Mouse (Mus musculus): ENCODE results near the gene Togaram2.
"Not testable (repeated sequence)": the region's sequence is repeated elsewhere in the genome, so short reads cannot be mapped to it uniquely, and the experiment has no call there.

Gene Togaram2

DNA sequence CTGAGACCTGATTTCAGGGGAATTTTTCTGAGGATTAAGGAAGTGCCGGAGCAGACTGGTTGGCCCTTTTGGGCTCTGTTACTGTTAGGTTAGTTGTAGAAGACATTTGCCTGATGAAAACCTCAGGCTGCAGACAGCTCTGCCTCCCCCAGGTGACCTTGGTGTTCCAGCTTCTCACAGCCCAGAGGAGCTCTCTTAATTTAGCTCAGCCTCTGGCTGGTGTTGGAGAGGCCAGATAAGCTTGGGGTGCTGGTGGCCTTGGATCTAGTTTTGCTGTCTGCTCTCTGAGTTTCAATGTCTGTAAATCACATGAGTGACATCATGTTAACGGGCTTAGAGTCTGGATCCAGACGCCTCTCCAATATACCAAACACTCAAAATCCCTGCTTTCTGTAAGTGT lies 48.0 kb downstream of the Togaram2 start:
- no peak for DNase-seq (ENCODE audit: low read depth in 2 of 2, low spot score in 2 of 2)

DNA sequence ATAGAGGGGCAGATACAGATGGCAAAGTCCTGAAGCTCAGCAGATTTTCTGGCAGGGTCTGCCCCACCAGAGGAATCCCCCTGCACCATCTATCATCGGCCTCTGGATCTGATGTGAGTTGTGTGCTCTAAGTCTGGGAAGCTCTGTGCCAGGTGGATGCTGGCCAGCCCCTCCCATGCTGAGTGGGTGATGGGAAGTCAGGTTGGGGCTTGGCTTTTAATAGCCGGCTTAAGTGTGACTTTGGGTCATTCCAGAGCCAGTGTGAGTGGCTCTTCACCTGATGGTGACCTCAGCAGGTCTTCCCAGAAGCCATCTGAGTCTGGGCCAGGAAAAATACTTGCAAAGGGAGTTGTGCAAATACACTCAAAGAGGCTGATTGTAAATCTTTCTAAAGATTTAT lies 57.6 kb downstream of the Togaram2 start:
- no peak for DNase-seq (ENCODE audit: low read depth in 2 of 2, low spot score in 2 of 2)

DNA sequence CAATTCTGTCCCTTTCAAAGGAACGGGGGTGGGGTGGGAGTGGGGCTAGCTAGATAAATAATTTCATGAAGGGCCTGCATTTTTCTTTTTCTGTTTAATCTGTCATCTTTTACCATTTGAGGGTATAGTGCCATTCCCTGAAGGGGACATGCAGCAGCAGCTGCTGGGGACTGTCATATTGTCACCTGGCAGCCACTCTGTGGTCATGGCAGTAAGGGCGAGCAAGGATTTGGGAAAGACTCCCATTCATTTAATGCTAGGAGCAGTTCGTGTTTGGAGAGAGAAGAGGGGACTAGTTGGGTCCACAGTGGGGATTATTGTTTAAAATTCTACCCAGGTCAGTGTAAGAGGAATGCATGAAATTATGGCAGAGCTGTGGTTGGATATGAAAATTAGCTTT lies 63.4 kb downstream of the Togaram2 start:
- no peak for DNase-seq (ENCODE audit: low read depth in 2 of 2, low spot score in 2 of 2)

DNA sequence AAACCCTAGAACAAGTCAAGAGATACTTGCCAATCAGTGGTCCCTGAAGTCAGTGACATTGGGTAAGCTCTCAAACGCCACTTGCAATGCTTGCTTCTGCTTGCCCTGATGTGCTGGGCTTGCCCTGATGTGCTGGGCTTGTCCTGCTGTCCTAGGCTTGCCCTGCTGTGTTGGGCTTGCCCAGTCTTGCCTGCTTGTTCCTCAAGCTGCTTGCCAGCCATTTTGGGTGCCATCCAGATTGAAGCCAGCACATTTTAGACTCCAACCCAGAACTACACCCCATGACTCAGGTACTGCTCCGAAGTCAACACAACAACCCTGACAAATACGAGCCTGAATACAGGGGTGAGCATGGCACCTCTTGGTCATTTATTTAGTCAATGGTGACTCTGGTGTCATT lies 69.1 kb downstream of the Togaram2 start:
- DNase-seq (ENCODE audit: low read depth in 2 of 2, low spot score in 2 of 2), result no peak

DNA sequence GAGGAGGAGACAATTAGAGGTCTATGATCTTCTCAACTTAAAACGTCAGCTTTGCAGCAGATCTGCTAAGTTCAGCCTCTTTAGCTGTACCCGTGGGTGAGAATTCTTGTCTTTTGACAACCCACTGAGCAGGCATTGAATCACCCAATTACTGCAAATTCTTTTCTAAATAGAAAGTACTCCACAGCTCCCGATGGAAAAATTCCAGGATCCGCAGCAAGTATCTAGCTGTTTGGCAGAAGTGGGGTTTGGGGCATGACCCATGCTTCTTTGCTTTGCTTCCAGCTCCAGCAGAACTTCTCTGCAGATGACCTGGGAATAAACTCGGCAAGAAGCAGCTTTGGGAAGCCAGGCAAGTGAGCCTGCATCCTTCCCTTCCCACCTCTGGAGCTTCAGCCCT lies 69.9 kb downstream of the Togaram2 start:
- no peak for DNase-seq (ENCODE audit: low read depth in 2 of 2, low spot score in 2 of 2)

DNA sequence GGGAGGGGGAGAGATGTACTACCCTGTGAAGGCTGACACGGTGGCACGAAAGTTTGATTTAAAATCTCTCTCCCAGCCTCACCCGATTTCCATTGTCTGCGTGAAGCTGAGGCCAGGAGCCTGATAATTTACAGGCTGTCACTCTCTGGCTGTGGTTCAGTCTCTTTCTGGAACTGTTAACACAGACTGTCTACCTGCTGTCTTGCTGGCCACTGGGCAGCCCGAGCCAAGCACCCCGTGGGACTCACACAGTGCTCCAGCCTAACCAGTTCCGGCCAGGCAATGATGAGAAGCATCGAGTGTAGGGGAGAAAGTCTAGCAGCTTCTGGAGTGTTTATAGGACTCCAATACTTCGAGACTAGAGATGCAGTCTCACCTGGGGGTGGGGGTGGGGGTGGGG lies 73.1 kb downstream of the Togaram2 start:
- no peak for DNase-seq (ENCODE audit: low read depth in 2 of 2, low spot score in 2 of 2)

DNA sequence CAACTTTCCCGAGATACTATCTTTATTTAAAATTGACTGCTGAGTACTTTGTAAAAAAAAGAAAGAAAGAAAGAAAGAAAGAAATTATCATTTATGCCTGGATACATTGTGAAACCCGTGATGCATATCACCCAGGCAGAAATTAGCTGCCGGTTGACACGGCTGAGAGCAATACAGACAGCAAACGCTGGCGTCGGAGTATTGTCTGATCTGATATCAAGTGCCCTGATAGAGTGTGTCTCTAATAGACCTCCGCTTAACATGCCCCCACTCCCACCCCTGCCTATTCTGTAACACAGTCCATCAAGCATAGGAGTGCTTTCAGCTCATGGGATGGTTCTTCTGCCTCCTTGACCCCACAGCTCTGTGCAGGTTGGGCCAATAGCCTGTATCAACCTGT lies 74.5 kb downstream of the Togaram2 start:
- DNase-seq (ENCODE audit: low read depth in 2 of 2, low spot score in 2 of 2), result no peak

DNA sequence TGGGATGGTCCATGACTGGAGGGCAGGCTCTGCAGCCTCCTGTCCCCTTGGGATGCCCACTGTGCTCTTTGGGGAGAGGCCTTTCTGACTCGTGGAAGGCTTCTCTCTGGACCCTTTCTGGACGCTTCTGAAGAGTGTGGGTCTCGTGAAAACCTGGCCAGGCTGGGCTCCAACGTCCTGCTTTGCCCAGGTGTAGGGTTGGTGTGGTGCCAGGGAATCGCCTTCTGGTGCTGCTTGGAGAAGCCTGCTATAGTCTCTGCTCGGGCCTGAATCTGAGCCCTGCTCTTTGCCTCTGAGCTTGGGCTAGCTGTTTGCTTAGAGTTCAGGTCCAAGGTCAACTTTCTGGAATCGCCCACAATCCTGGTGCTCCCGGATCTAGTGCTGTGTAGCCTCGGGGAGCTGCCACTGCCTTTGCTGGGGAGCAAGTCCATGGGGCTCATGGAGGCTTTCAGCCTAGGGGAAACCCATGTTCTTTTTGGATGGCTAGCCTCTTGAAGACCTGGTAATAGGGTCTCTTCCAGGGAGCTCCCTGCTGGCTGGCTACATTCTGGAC lies 76.6 kb downstream of the Togaram2 start:
- DNase-seq (ENCODE audit: low read depth in 2 of 2, low spot score in 2 of 2), result no peak

DNA sequence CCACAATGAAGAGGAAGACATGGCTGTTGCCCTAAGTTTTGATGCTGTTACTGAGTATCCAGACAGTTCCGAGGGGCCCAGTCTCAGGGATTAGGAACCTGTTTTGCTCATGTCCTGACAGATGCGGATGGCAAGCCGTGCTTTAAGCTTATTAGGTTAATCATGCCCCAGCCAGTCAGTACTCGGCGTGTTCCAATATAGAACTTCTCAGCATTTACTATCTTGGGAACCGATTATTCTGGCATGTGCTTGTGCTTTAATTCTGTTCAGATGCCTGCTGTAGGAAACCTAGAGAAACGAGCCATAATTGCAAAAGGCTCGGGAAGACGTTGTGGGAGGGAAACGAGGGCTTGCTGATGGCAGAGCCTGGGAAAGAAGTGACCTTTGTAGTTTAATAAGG lies 79.8 kb downstream of the Togaram2 start, which contains the start of gene Pcare:
Gene Pcare (minus strand): TSS at position 64 of the 400 bp plus-strand sequence.
- DNase-seq (ENCODE audit: low read depth in 2 of 2, low spot score in 2 of 2), result no peak

DNA sequence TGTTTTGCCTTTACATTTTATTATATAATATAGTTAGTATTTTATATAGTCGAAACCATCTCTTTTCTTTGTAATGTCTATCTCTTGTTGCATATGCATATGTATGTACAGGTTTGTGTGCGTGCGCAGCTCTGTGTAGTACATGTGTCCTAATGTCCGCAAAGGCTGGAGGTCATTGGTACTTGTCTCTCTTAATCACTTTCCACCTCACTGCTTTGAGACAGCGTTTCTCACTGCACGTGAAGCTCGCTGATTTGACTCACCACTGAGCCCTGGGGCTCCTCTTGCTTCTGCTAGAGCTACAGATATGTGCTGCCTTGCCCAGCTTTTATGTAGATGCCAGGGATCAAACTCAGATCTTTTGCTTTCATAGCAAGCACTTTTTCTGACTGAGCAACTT lies 87.5 kb downstream of the Togaram2 start:
- no peak for DNase-seq (ENCODE audit: low read depth in 2 of 2, low spot score in 2 of 2)

DNA sequence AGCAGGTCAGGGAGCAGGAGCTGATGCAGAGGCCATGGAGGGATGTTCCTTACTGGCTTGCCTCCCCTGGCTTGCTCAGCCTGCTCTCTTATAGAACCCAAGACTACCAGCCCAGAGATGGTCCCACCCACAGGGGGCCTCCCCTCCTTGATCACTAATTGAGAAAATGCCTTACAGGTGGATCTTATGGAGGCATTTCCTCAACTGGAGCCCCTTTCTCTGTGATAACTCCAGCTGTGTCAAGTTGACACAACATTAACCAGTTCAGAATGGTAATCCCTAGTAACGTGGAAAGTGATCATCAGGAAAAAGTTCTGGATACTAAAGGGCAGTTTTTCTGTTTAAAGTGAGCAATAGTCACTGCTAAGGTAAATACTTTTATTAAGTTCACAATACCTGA lies 95.1 kb downstream of the Togaram2 start, which contains the start of gene Clip4:
Gene Clip4 (plus strand): TSS at position 301 of the 400 bp plus-strand sequence.
- DNase-seq (ENCODE audit: low read depth in 2 of 2, low spot score in 2 of 2), result not testable (repeated sequence)

DNA sequence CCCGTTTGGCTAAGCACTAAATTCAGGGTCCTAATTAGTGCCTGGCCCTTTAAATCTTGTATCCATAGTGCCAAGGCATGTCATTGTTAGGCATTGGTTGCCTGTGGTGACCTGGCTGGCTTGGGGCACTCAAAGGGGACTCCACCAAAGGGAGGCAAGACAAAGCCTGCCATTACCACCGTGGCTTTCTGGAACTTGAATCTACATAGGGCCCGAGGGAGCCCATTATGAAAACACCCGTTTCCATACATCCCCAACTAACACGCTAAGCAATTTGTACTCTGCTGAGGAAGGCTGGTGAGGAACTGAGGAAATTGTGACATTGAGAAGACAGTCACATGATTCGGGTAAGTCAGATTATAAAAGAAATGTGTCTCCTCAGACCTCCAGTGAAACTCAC lies 96.5 kb downstream of the Togaram2 start:
- no peak for DNase-seq (ENCODE audit: low read depth in 2 of 2, low spot score in 2 of 2)

DNA sequence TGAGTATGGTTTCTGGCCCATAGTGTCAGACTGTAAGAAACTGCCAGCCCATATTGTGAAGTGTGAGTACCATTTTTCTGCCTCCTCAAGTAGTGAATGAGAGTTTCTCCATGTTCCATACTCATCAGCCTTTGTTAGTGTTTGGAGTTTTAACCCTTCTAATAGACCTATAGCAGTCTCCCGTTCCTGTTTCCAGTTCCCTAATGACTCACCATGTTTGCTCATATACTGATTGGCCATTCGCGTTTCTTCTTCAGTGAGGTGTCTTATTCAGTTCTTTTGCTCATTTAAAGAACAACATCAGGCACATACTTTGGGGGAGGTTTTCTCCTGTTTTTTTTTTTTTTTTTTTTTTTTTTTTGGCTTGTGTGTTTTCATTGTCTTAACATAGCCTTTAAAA lies 97.6 kb downstream of the Togaram2 start:
- no peak for DNase-seq (ENCODE audit: low read depth in 2 of 2, low spot score in 2 of 2)

DNA sequence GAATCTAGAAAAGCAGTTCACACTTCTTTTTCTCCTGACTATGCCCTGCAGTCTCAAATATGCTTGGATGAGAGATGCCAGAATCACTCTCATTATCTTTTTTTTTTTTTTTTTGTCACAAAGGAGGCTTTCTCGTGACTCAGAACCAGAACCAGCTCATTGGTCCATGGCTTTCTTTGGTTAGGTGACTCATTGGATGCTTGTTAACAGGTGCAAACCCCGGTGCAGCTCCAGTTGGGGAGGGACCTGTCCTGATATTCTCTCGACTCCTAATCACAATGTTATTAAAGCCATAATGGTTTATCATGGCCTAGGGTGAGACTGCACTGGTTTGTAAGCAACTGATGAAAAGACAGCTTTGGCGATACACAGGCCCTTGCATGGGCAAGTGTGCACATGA lies 101.1 kb downstream of the Togaram2 start:
- DNase-seq (ENCODE audit: low read depth in 2 of 2, low spot score in 2 of 2), result no peak

DNA sequence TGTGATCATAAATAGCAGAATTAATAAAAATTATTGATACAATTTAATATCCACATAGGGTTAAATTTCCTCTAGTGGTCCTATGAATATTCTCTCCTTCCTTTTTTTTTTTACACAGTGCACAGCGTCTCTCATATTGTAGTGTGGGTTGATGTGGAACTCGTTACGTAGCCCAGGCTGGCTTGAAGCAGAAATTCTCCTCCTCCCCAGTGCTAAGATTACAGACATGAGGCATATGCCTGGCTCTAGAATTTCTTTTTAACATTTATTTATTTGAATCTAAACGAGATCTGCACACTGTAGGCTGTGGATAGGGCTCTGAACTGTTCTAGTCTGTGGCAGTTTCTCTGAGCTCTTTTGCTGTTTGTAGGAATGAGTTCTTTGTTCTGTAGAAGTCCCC lies 102.2 kb downstream of the Togaram2 start:
- DNase-seq (ENCODE audit: low read depth in 2 of 2, low spot score in 2 of 2), result no peak

DNA sequence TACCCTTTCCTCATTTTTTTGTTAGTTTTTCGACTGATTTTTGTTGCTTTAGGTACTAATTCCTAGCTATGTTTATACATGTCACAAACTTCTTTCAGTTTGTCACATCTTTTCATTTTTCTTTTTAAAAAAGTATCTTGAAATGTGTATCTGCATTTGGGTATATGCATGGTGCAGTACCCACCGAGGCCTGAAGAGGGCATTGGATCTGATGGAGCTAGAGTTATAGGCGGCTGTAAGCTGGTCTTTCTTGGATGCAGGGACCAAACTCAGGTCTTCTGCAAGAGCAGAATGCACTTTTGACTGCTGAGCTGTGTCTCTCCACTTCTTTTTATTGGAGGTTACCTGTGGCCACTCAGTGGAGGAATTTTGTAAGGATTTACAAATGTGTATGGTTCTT lies 105.6 kb downstream of the Togaram2 start:
- no peak for DNase-seq (ENCODE audit: low read depth in 2 of 2, low spot score in 2 of 2)

Measured in CD8-positive naive resting alpha-beta T cell, adult 2 months (primary cell).